Mouse (Mus musculus) lung, postnatal 36 days (tissue): ENCODE data around the gene Hmga1.
A peak's percentile ranks its signal among the peaks of the same experiment; 100 is the strongest.

Experiments used
- DNase-seq: peaks from one replicate; pipeline ENCODE4 v3.0.0; 2022; ENCODE audit warnings: mixed read lengths

The Hmga1 gene

DNA sequence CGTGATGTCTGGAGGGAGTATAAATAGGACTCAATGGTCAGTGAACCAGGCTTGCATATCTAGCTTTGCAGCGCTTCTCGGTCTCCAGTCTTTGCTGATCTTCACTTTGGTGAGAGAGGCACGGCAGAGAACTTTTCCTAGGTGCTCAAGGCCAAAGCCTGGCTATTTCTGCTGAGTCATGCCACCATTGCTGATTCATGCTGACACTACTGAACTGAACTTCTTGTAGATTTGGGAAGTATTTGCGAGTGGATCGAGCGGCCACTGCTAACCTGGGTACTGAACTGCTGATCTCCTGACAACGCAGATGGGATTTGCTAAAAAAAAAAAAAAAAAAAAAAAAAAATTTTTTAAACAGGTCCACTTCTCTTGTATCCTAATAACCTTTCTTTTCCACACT, 24.2 kb upstream of the Hmga1 start:
- no peak for DNase-seq

DNA sequence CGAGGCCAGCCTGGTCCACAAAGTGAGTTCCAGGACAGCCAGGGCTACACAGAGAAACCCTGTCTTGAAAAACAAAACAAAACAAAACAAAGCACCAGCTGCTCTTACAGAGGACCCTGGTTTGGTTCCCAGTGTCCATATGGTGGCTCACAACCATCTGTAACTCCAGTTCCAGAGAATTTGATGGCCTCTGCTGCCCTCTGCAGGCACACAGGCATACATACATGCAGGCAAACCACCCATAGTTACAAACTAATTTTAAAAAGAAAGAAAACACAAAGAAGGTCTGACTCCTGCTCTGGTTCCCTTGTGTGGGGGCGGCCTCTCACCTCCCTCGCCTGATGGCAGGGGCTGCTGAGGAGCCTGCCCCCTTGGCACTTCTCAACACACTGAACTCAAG, 22.9 kb upstream of the Hmga1 start:
- no peak for DNase-seq

DNA sequence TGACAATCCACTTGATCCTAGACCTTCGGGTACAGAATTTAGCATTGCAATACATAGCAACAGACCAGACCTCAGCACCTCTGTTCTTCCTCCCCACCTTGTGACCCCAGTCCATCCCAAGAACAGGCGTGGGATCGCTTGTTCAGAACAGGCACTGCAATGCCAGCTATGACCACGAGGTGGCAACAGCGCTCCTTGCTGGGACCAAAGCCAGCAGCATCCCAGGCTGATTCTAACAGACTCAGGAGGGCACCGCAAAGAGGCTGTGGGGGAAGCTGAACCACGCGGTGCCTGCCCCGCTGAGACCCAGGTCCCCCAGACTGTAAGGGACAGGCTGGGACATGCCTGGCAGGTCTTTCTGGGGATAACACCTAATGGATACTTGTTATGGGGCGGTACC, 21.6 kb upstream of the Hmga1 start:
- DNase-seq, result peak; percentile 91

- no peak for DNase-seq
Measured at GRCm38 (mm10) chr17:27541261-27541660, 15.0 kb upstream of the Hmga1 start.

DNA sequence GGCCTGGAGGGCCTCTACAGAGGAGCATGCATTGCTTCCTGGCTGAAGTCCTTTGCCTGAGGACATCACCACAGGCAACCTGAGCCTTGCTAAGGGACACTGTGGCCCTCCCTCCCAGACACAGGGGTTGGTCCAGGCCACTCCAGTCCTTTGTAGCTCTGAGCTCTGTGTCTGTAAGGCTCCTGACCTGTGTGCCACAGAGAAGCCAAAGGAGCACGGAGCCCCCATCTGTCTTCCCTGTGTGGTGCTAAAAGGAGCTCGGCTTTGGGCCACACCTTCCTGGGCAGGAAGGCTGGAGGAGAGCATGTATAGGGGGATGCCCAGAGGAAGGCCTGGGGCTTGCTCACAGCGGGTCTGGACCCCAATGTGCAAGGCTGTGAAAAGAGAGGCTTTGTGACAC, 14.3 kb upstream of the Hmga1 start:
- no peak for DNase-seq

DNA sequence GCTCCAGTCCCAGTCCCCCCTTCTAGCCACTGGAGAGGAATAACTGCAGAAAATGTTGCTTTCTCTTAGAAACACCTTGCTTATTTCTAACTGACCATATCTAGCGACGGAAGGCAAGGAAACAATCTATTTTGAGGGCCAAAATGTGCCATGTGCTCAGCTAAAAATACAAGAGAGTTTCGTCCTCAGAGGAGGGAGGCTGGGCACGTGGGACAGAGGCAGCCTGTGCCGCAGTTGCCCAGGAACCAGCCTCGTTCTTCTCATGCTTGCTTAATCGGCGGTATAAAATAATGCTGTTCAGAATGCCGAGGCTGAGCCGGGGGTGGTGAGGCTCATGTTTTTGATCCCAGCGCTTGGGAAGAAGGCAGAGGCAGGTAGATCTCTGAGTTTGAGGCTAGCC, 11.7 kb upstream of the Hmga1 start:
- no peak for DNase-seq

- no peak for DNase-seq
Measured at GRCm38 (mm10) chr17:27545991-27546390, 10.3 kb upstream of the Hmga1 start.

- no peak for DNase-seq
Measured at GRCm38 (mm10) chr17:27546574-27547085, 9.7 kb upstream of the Hmga1 start.

GRCm38 (mm10) chr17:27547253-27547868, 8.9 kb upstream of the Hmga1 start:
- DNase-seq, result no peak

GRCm38 (mm10) chr17:27549234-27549633, 7.1 kb upstream of the Hmga1 start:
- DNase-seq, result no peak

DNA sequence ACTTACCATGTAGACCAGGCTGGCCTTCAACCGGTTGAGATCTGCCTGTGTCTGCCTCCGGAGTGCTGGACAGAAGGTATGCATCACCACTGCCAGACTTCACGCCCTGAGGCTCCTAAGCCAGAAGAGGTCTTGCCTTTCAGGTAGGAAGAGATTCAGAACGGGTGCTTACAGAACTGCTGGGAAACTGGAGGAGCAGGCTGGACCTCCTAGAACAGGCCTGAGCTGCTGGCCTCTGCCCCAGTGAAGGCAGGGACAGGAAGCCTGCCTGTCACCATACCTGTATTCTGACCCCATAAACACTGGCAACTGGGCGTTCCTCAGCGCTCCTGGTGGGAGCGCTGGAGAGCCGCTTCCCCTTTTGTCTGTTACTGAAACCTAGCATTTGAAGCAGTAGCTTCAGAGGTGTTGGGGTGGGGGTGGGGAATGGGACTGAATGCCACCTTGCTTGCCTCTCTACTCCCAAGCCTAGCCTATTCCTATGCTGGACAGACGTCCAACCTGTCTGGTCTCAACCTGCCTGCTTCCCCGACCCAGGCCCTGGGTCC, 4.8 kb upstream of the Hmga1 start:
- no peak for DNase-seq

GRCm38 (mm10) chr17:27552215-27553201, 3.8 kb upstream of the Hmga1 start:
- DNase-seq, result no peak

- no peak for DNase-seq
Measured at GRCm38 (mm10) chr17:27554062-27554960, 2.0 kb upstream of the Hmga1 start.

- peak; percentile 55 for DNase-seq
Measured at GRCm38 (mm10) chr17:27555075-27555511, 1.2 kb upstream of the Hmga1 start.

DNA sequence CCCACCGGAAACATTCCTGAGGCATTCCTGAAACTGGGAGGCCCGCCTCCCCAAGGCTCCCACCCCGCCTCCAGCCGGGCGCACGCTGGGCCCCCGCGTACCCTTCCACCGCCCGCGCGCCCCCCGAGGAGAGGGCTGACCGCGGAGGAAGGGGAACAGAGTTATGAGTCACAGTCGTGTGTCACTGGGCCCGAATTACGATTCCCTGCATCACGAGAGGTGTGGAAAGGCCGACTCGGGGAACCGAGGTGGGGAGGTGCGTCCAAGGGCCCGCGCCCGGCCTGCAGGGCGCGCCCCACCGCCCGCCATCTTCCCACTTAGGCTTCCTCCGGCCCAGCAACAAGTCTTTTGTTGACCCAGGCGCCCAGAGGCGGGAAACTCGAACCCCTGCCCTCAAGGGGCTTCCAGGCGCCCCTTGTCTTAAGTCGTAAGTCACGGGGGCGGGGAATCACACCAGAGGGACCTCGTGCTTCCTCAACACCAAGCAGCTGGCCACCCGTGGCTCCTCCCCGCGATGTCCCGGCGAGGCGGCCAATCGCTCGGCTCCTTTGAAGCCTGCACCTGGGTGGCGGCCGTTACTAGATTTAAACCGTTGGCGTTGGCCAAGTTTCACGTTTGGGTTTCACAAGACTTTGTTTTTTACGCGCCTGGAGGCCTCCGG, 655 bp upstream of the Hmga1 start:
- peak; percentile 80 for DNase-seq

- DNase-seq, result peak; percentile 55
Measured at GRCm38 (mm10) chr17:27557181-27557926, 1.1 kb downstream of the Hmga1 start.

GRCm38 (mm10) chr17:27557927-27558661, 1.8 kb downstream of the Hmga1 start:
- DNase-seq, result no peak

DNA sequence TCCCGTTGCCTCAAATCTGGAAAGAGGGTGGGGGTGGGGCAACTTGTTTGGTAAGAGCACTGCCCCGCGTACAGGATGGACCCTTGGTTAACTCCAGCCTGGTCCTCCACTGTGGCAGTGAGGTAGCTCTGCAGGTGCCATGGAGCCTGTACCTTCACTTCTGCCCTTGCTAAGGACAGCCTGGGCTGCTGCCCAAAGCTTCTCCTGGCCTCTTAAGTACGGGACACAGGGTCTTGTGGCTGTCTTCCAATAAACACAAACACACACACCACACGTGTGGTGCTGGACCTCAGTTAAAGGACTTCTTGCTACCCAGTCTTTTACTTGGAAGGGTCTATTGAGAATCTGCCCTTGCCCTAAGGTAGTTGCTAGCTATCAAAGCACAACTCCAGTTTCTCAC, 2.5 kb downstream of the Hmga1 start:
- no peak for DNase-seq

DNA sequence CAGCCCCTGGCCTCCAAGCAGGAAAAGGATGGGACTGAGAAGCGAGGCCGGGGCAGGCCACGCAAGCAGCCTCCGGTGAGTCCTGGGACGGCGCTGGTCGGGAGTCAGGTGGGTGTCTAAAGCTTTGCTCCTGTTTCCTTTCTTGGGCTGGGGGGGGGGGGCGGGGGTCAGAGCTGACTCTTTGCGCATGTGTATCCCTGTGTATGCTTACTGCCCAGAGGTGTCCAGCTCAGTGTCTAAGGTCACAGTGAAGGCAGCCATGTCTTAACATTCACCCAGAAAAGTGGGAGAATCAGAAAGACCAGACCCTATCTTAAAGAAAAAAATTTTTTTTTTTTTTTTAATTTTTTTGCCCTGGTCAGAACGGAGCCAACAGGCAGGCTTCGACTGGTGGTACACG, 3.3 kb downstream of the Hmga1 start:
- no peak for DNase-seq

DNA sequence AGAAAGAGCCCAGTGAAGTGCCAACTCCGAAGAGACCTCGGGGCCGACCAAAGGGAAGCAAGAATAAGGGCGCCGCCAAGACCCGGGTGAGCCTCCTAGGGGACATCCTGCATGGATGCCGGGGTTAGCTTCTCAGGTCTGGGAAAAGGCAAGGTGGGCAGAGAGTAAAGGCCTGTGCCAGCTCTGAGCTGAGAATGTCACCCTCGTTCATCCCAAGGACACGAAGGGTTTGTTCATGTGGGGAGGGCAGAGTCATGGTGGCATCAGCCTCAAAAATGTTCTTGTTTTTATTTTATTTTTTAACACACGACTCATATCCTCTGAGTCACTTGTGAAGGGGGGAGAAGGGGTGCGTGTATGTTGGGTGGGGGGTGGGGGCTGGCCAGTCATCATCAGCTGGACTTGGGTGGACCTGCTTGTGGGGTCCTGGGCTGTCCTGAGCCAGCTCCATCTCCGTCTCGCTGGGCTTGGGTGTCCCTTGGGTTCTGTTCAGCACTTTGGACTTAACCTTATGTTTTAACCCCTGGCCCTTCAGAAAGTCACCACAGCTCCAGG, 4.7 kb downstream of the Hmga1 start:
- DNase-seq, result no peak
